Mouse (Mus musculus) testis, postnatal 14 days (tissue): ENCODE results near the gene Syngr4.

Experiments
- DNase-seq: peaks from one replicate; pipeline ENCODE4 v3.0.0; 2021; ENCODE audit warnings: low spot score

Gene Syngr4

GRCm38 (mm10) chr7:45865925-45866910, 30.3 kb downstream of the Syngr4 start:
- DNase-seq, result peak; percentile 95

GRCm38 (mm10) chr7:45864435-45864834, 32.1 kb downstream of the Syngr4 start:
- DNase-seq, result no peak

- no peak for DNase-seq
Measured at GRCm38 (mm10) chr7:45862804-45863203, 33.7 kb downstream of the Syngr4 start.

- DNase-seq, result no peak
Measured at GRCm38 (mm10) chr7:45859008-45859407, 37.5 kb downstream of the Syngr4 start.

- peak; percentile 59 for DNase-seq
Measured at GRCm38 (mm10) chr7:45856950-45857901, 39.3 kb downstream of the Syngr4 start.

- no peak for DNase-seq
Measured at GRCm38 (mm10) chr7:45853089-45853488, 43.4 kb downstream of the Syngr4 start.

- no peak for DNase-seq
Measured at GRCm38 (mm10) chr7:45850661-45851060, 45.9 kb downstream of the Syngr4 start.

GRCm38 (mm10) chr7:45848447-45849027, 48.0 kb downstream of the Syngr4 start:
- DNase-seq, result no peak

GRCm38 (mm10) chr7:45842950-45843744, 53.4 kb downstream of the Syngr4 start:
- no peak for DNase-seq
